Mouse (Mus musculus): ENCODE measurements around the gene Sec61a2. TPM values are rescaled to one million over a fixed set of nuclear protein-coding genes. Genes with fewer than 3 reads are reported as not detected.

The Sec61a2 gene
- total RNA-seq, 2 experiments from 2014 or later = 76.2 to 103 TPM

GRCm38 (mm10) chr2:5894296-5894695 is 936 bp downstream of the Sec61a2 start:
- DNase-seq (ENCODE audit: extremely low spot score in 1 of 2, low spot score in 1 of 2) = no peak

- no peak for DNase-seq (ENCODE audit: extremely low spot score in 1 of 2, low spot score in 1 of 2)
Observed at GRCm38 (mm10) chr2:5889412-5889811, 5.8 kb downstream of the Sec61a2 start.

GRCm38 (mm10) chr2:5888865-5889264 is 6.4 kb downstream of the Sec61a2 start:
- DNase-seq (ENCODE audit: extremely low spot score in 1 of 2, low spot score in 1 of 2) = no peak

GRCm38 (mm10) chr2:5877446-5877845 is 17.8 kb downstream of the Sec61a2 start:
- DNase-seq (ENCODE audit: extremely low spot score in 1 of 2, low spot score in 1 of 2) = no peak

GRCm38 (mm10) chr2:5869746-5870145 is 25.5 kb downstream of the Sec61a2 start:
- no peak for DNase-seq (ENCODE audit: extremely low spot score in 1 of 2, low spot score in 1 of 2)

- no peak for DNase-seq (ENCODE audit: extremely low spot score in 1 of 2, low spot score in 1 of 2)
Observed at GRCm38 (mm10) chr2:5867681-5868080, 27.6 kb downstream of the Sec61a2 start.

GRCm38 (mm10) chr2:5862834-5863233 is 32.4 kb downstream of the Sec61a2 start, which contains the start of gene Gm13199:
Gene Gm13199 (minus strand): TSS chr2:5862934.
- no peak for DNase-seq (ENCODE audit: extremely low spot score in 1 of 2, low spot score in 1 of 2)

- DNase-seq (ENCODE audit: extremely low spot score in 1 of 2, low spot score in 1 of 2) = no peak
Observed at GRCm38 (mm10) chr2:5851866-5852265, 43.4 kb downstream of the Sec61a2 start.

GRCm38 (mm10) chr2:5851116-5851515 is 44.1 kb downstream of the Sec61a2 start:
- DNase-seq (ENCODE audit: extremely low spot score in 1 of 2, low spot score in 1 of 2) = no peak

- DNase-seq (ENCODE audit: extremely low spot score in 1 of 2, low spot score in 1 of 2) = no peak
Observed at GRCm38 (mm10) chr2:5845826-5846225, 49.4 kb downstream of the Sec61a2 start.

- peak; percentile 75 to 77 for DNase-seq (ENCODE audit: extremely low spot score in 1 of 2, low spot score in 1 of 2)
Observed at GRCm38 (mm10) chr2:5844873-5845631, 50.2 kb downstream of the Sec61a2 start, which contains the start of the genes Nudt5 and Cdc123. Gene Nudt5 (plus strand): TSS chr2:5845019. Gene Cdc123 (minus strand): TSS chr2:5845164.

- DNase-seq (ENCODE audit: extremely low spot score in 1 of 2, low spot score in 1 of 2) = no peak
Observed at GRCm38 (mm10) chr2:5844181-5844872, 50.9 kb downstream of the Sec61a2 start.

GRCm38 (mm10) chr2:5840815-5841214 is 54.4 kb downstream of the Sec61a2 start:
- DNase-seq (ENCODE audit: extremely low spot score in 1 of 2, low spot score in 1 of 2) = no peak

- DNase-seq (ENCODE audit: extremely low spot score in 1 of 2, low spot score in 1 of 2) = no peak
Observed at GRCm38 (mm10) chr2:5825265-5825913, 69.8 kb downstream of the Sec61a2 start.

- DNase-seq (ENCODE audit: extremely low spot score in 1 of 2, low spot score in 1 of 2) = no peak
Observed at GRCm38 (mm10) chr2:5824685-5825084, 70.5 kb downstream of the Sec61a2 start.

- no peak for DNase-seq (ENCODE audit: extremely low spot score in 1 of 2, low spot score in 1 of 2)
Observed at GRCm38 (mm10) chr2:5824213-5824612, 71.0 kb downstream of the Sec61a2 start.

GRCm38 (mm10) chr2:5822449-5822848 is 72.8 kb downstream of the Sec61a2 start:
- no peak for DNase-seq (ENCODE audit: extremely low spot score in 1 of 2, low spot score in 1 of 2)

GRCm38 (mm10) chr2:5821264-5821663 is 74.0 kb downstream of the Sec61a2 start:
- DNase-seq (ENCODE audit: extremely low spot score in 1 of 2, low spot score in 1 of 2) = no peak

Data from layer of hippocampus, postnatal 25 days (tissue).